Mouse (Mus musculus): Measurements from ENCODE around the gene Tubgcp3. TPM values are rescaled to one million over a fixed set of nuclear protein-coding genes. Genes with fewer than 3 reads are reported as not detected.

Gene Tubgcp3
- 74.1 TPM for polyA plus RNA-seq (2017; shearing (Covaris generic))

GRCm38 (mm10) chr8:12672056-12672881 is at the start of gene Tubgcp3:
Tubgcp3 (minus strand) TSS chr8:12672248.

GRCm38 (mm10) chr8:12572814-12573534 is 99.1 kb downstream of the Tubgcp3 start, which contains the start of gene Spaca7:
Spaca7 (plus strand) TSS chr8:12573029.

Other genes with a start within 250 kb of the Tubgcp3 start
- gene Spaca7, start 99.2 kb downstream of the Tubgcp3 start, polyA plus RNA-seq (2017; shearing (Covaris generic)) = not detected
- gene Atp11a, start 84.8 kb upstream of the Tubgcp3 start, polyA plus RNA-seq (2017; shearing (Covaris generic)) = 16.6 TPM
- gene Mcf2l, start 201.6 kb upstream of the Tubgcp3 start, polyA plus RNA-seq (2017; shearing (Covaris generic)) = 0.16 TPM